In genomic region chr4:85672290-85672689, GRCm38 (mm10) we compare ENCODE assay signal across 18 mouse cellular contexts.
DNase-seq lines count a peak whose midpoint lies in the region; ATAC-seq and TF ChIP-seq lines count a peak whose summit lies in the region.
"Had no signal": no experiment of that assay in that cellular context is flagged by ENCODE, and none has a peak within 500 bp of the region (broad histone marks: within the 10 kb centered on the region; RNA-seq: fewer than 3 reads in every experiment).

No protein-coding gene starts in this region.

- H3K27ac ChIP-seq in midbrain, embryonic 10.5 days (replicated peaks): no peak overlapping the region
- H3K27ac ChIP-seq in midbrain, embryonic 13.5 days: no peak overlapping the region
- H3K27ac ChIP-seq in kidney, adult 2 months (ENCODE audit: insufficient read depth, low read depth, low read length): no peak overlapping the region
- no peak overlapping the region for H3K27ac ChIP-seq in kidney, postnatal 0 days
- H3K27ac ChIP-seq: forebrain, embryonic 10.5 days; gastrocnemius, adult 2 months; hindbrain, embryonic 13.5 days had no signal

- WGBS in midbrain, embryonic 10.5 days: 51% methylated on average over 4 of the region's 4 CpGs
- 60% methylated on average over 4 of the region's 4 CpGs for WGBS in midbrain, embryonic 13.5 days
- WGBS in kidney, adult 2 months: 15% methylated on average over 4 of the region's 4 CpGs
- WGBS in kidney, postnatal 0 days: 8% methylated on average over 4 of the region's 4 CpGs

- TF ChIP-seq CTCF in kidney, adult 2 months (conservative IDR thresholded peaks at IDR 0.05; ENCODE audit: insufficient read depth, insufficient read length, low read depth, low read length): no peak
- no peak for TF ChIP-seq CTCF in kidney, postnatal 0 days (IDR thresholded peaks at IDR 0.05; ENCODE audit: low read depth)

- H3K9ac ChIP-seq in midbrain, embryonic 13.5 days (replicated peaks): no peak overlapping the region
- no peak overlapping the region for H3K9ac ChIP-seq in kidney, postnatal 0 days (ENCODE audit: low read depth, low read length)
- H3K9ac ChIP-seq: hindbrain, embryonic 13.5 days had no signal

- TF ChIP-seq POLR2A in kidney, adult 2 months (IDR thresholded peaks at IDR 0.05; ENCODE audit: low read depth, low read length): no peak

- H3K9me3 ChIP-seq in midbrain, embryonic 10.5 days (replicated peaks): no peaks in the 10 kb centered on the region
- no peaks in the 10 kb centered on the region for H3K9me3 ChIP-seq in midbrain, embryonic 13.5 days
- H3K9me3 ChIP-seq in kidney, postnatal 0 days (replicated peaks; ENCODE audit: low read length): no peaks in the 10 kb centered on the region
- H3K9me3 ChIP-seq: forebrain, embryonic 10.5 days; hindbrain, embryonic 13.5 days had no signal

- peak; percentile 15 for DNase-seq in midbrain, embryonic 10.5 days (ENCODE audit: low spot score)
- peak; percentile 43 for DNase-seq in kidney, adult 2 months
- peak; percentile 38 for DNase-seq in kidney, postnatal 0 days (ENCODE audit: low spot score)
- DNase-seq in cerebellum, postnatal 36 days: no peak
- DNase-seq: adrenal gland, adult 2 months; cerebellum, adult 8-10 months; gastrocnemius, adult 2 months; heart, postnatal 10 days; lung, postnatal 14 days had no signal

- H3K36me3 ChIP-seq in midbrain, embryonic 10.5 days: no peaks in the 10 kb centered on the region
- H3K36me3 ChIP-seq in midbrain, embryonic 13.5 days: no peaks in the 10 kb centered on the region
- H3K36me3 ChIP-seq in kidney, adult 2 months (ENCODE audit: control insufficient read depth, insufficient read depth, low read length): no peaks in the 10 kb centered on the region
- no peaks in the 10 kb centered on the region for H3K36me3 ChIP-seq in kidney, postnatal 0 days (ENCODE audit: insufficient read depth, low read length)
- H3K36me3 ChIP-seq: forebrain, embryonic 10.5 days; hindbrain, embryonic 13.5 days had no signal

- no peaks in the 10 kb centered on the region for H3K27me3 ChIP-seq in midbrain, embryonic 10.5 days (ENCODE audit: low read depth, poor library complexity, severe bottlenecking)
- no peaks in the 10 kb centered on the region for H3K27me3 ChIP-seq in midbrain, embryonic 13.5 days
- H3K27me3 ChIP-seq in kidney, adult 2 months (replicated peaks; ENCODE audit: control insufficient read depth, insufficient read depth, low read length): no peaks in the 10 kb centered on the region; the same call in 1 of the 2 replicates
- no peaks in the 10 kb centered on the region for H3K27me3 ChIP-seq in kidney, postnatal 0 days (ENCODE audit: insufficient read depth, low read length)
- H3K27me3 ChIP-seq: hindbrain, embryonic 13.5 days had no signal

- H3K4me2 ChIP-seq in midbrain, embryonic 13.5 days (replicated peaks): no peak overlapping the region
- no peak overlapping the region for H3K4me2 ChIP-seq in kidney, postnatal 0 days (ENCODE audit: low read length)
- H3K4me2 ChIP-seq: heart, embryonic 11.5 days; hindbrain, embryonic 13.5 days; liver, embryonic 11.5 days; midbrain, embryonic 11.5 days had no signal

- ATAC-seq in midbrain, embryonic 13.5 days: no peak
- ATAC-seq in kidney, postnatal 0 days (replicated peaks; ENCODE audit: low FRiP score, low read depth): peak; percentile 65; the same call in 1 of the 2 replicates
- ATAC-seq in granulocyte monocyte progenitor cell, adult 5-6 weeks (replicated peaks; ENCODE audit: poor library complexity, severe bottlenecking): no peak
- no peak for ATAC-seq in megakaryocyte-erythroid progenitor cell, adult 5-6 weeks (replicated peaks; ENCODE audit: low FRiP score, low TSS enrichment, poor library complexity, severe bottlenecking)
- ATAC-seq: inflammation-experienced regulatory T-cells, adult 6 months had no signal

- peaks cover 5% of the 10 kb centered on the region for H3K4me1 ChIP-seq in midbrain, embryonic 10.5 days
- no peaks in the 10 kb centered on the region for H3K4me1 ChIP-seq in midbrain, embryonic 13.5 days (replicated peaks)
- H3K4me1 ChIP-seq in kidney, adult 2 months (ENCODE audit: control insufficient read depth, insufficient read depth, low read length): no peaks in the 10 kb centered on the region
- H3K4me1 ChIP-seq in kidney, postnatal 0 days (replicated peaks; ENCODE audit: insufficient read depth, low read length): 0 out of 2 replicates have a peak, but pooled peaks cover 3% of the 10 kb centered on the region
- H3K4me1 ChIP-seq: hindbrain, embryonic 13.5 days had no signal

- H3K4me3 ChIP-seq in midbrain, embryonic 10.5 days: no peak overlapping the region
- no peak overlapping the region for H3K4me3 ChIP-seq in midbrain, embryonic 13.5 days (replicated peaks)
- H3K4me3 ChIP-seq in kidney, adult 2 months (ENCODE audit: insufficient read depth, low read depth, low read length): no peak overlapping the region
- no peak overlapping the region for H3K4me3 ChIP-seq in kidney, postnatal 0 days (replicated peaks; ENCODE audit: low read depth, low read length)
- H3K4me3 ChIP-seq: forebrain, embryonic 10.5 days; gastrocnemius, adult 2 months; hindbrain, embryonic 13.5 days had no signal

Comparison
In these comparisons a context has a peak if more than half of its experiments do, and no peak if none do; other contexts are left out.
1. DNase-seq: peak in midbrain, embryonic 10.5 days (single experiment), kidney, adult 2 months (single experiment) and kidney, postnatal 0 days (single experiment); none in cerebellum, postnatal 36 days (0 of 2).